Mouse (Mus musculus): ENCODE measurements at regions not wholly inside any gene's neighbourhood (a gene's known extent, or its start where the extent isn't known, plus 50 kb on each side); places are given as distances from the start of the nearest gene placed in this dataset.

DNA sequence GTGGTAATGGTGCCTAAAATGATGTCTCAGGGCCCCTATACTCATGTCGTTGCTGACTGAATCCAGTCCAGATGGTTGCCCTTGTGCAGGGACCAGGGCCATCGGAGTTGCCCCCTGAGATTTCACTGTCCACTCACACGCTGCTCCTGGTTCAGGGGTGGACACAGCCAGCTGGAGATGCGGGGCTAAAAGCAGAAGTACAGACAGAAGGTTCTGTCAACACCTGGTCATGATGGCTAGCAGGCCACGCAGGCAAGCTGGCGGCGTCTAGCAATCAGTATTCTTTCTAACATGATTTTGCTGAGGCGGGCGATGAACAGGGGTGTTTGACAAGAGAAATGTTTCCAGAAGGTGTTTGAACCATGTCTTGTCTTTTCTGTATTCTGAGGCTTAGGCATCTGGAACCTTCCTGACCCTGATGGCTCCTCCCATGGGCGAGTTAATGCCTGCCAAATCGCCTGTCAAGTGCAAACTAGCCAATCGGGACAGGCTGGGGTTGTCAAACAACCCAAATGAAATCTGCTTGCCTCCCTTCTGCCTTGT, 83.1 kb downstream of the Cxcl12 start:
- H3K4me1 ChIP-seq (replicated peaks; ENCODE audit: control insufficient read depth, insufficient read depth, low read length), result no peaks in the 10 kb centered on the region
- no peak overlapping the region for H3K4me3 ChIP-seq (ENCODE audit: low read depth, low read length)
- no peak overlapping the region for H3K4me2 ChIP-seq (replicated peaks; ENCODE audit: low read depth)
- H3K27me3 ChIP-seq (replicated peaks; ENCODE audit: control insufficient read depth, insufficient read depth, low read length), result no peaks in the 10 kb centered on the region
- H3K27ac ChIP-seq (ENCODE audit: low read depth, low read length), result no peak overlapping the region
- no peak overlapping the region for H3K9ac ChIP-seq (ENCODE audit: low read depth, low read length)
- no peak for TF ChIP-seq CTCF (IDR thresholded peaks at IDR 0.05; ENCODE audit: low read depth)
- H3K9me3 ChIP-seq (ENCODE audit: control insufficient read depth), result no peaks in the 10 kb centered on the region
- ATAC-seq, result no peak
- H3K36me3 ChIP-seq (ENCODE audit: control insufficient read depth, insufficient read depth), result no peaks in the 10 kb centered on the region
- WGBS, result 78% methylated on average over 12 of the region's 12 CpGs

GRCm38 (mm10) chr6:117252361-117252760, 84.0 kb downstream of the Cxcl12 start:
- no peaks in the 10 kb centered on the region for H3K4me1 ChIP-seq (replicated peaks; ENCODE audit: control insufficient read depth, insufficient read depth, low read length)
- no peak overlapping the region for H3K9ac ChIP-seq (ENCODE audit: low read depth, low read length)
- H3K9me3 ChIP-seq (ENCODE audit: control insufficient read depth), result no peaks in the 10 kb centered on the region
- no peak overlapping the region for H3K4me2 ChIP-seq (replicated peaks; ENCODE audit: low read depth)
- H3K27me3 ChIP-seq (replicated peaks; ENCODE audit: control insufficient read depth, insufficient read depth, low read length), result no peaks in the 10 kb centered on the region
- WGBS, result 73% methylated on average over 2 of the region's 2 CpGs
- no peaks in the 10 kb centered on the region for H3K36me3 ChIP-seq (ENCODE audit: control insufficient read depth, insufficient read depth)
- no peak for TF ChIP-seq CTCF (IDR thresholded peaks at IDR 0.05; ENCODE audit: low read depth)
- H3K4me3 ChIP-seq (ENCODE audit: low read depth, low read length), result no peak overlapping the region
- no peak overlapping the region for H3K27ac ChIP-seq (ENCODE audit: low read depth, low read length)
- ATAC-seq, result no peak

DNA sequence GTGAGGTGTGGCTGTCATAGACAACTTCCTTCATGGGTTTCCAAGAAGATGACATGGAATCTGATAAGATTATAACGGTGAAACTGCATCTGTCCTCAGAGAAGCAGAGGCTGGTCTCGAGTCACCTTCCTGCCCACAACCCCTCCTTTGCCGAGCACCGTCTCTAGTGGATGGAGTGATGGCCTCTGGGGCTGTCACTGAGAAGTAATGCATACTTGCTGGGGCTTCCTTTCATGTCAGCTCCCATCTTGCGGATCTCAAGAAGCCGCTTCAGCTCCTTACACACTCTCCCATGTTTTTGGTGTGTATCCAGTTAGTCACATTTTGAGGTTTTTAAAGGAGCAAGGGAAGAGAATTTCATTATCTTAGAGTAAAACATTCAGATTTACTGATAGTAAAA, 84.7 kb downstream of the Cxcl12 start:
- Histone ChIP-seq H3K4me2 (replicated peaks; ENCODE audit: low read depth) (no peak overlapping the region), H3K27ac (ENCODE audit: low read depth, low read length) (no peak overlapping the region), H3K4me1 (replicated peaks; ENCODE audit: control insufficient read depth, insufficient read depth, low read length) (no peaks in the 10 kb centered on the region), H3K36me3 (ENCODE audit: control insufficient read depth, insufficient read depth) (no peaks in the 10 kb centered on the region), H3K4me3 (ENCODE audit: low read depth, low read length) (no peak overlapping the region), H3K27me3 (replicated peaks; ENCODE audit: control insufficient read depth, insufficient read depth, low read length) (no peaks in the 10 kb centered on the region), H3K9ac (ENCODE audit: low read depth, low read length) (no peak overlapping the region), H3K9me3 (ENCODE audit: control insufficient read depth) (no peaks in the 10 kb centered on the region)
- 80% methylated on average over 6 of the region's 6 CpGs for WGBS
- no peak for ATAC-seq
- no peak for TF ChIP-seq CTCF (IDR thresholded peaks at IDR 0.05; ENCODE audit: low read depth)

GRCm38 (mm10) chr6:117253586-117254330, 85.4 kb downstream of the Cxcl12 start:
- Histone ChIP-seq H3K4me1 (replicated peaks; ENCODE audit: control insufficient read depth, insufficient read depth, low read length) (no peaks in the 10 kb centered on the region), H3K4me3 (ENCODE audit: low read depth, low read length) (no peak overlapping the region), H3K36me3 (ENCODE audit: control insufficient read depth, insufficient read depth) (no peaks in the 10 kb centered on the region), H3K27me3 (replicated peaks; ENCODE audit: control insufficient read depth, insufficient read depth, low read length) (no peaks in the 10 kb centered on the region), H3K27ac (ENCODE audit: low read depth, low read length) (no peak overlapping the region), H3K9me3 (ENCODE audit: control insufficient read depth) (no peaks in the 10 kb centered on the region), H3K4me2 (replicated peaks; ENCODE audit: low read depth) (no peak overlapping the region), H3K9ac (ENCODE audit: low read depth, low read length) (no peak overlapping the region)
- WGBS, result 63% methylated on average over 16 of the region's 16 CpGs
- TF ChIP-seq CTCF (IDR thresholded peaks at IDR 0.05; ENCODE audit: low read depth), result no peak
- ATAC-seq, result no peak

DNA sequence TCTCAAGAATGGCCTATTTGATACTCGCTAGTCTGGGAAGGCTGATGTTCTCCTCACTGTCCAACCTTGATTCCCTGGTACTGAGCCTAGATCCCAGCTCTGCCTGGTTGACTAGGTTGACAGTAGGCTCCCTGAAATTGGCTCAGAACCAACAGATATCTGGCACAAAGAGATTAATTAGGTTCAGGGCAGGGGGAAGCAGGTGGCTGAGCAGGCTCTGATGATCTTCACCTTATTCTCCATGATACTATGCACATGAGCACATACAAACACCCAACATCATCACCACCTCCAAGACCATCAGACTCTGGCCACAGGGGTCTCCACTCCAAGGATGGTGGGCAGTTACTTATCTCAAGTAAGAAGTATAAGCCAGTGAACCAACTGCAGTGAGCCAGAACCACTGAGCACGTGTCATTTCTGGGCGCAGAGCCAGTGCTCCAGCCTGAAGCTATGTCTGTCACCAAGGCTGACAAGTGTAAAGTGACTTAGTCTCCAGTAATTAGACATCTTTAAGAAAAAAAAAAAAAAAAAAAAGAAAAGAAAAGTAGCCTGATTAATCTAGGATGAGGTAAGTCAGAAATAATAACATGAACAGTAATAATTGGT, 86.4 kb downstream of the Cxcl12 start:
- 76% methylated on average over 3 of the region's 3 CpGs for WGBS
- H3K4me2 ChIP-seq (replicated peaks; ENCODE audit: low read depth), result no peak overlapping the region
- no peaks in the 10 kb centered on the region for H3K27me3 ChIP-seq (replicated peaks; ENCODE audit: control insufficient read depth, insufficient read depth, low read length)
- no peak for ATAC-seq
- H3K4me1 ChIP-seq (replicated peaks; ENCODE audit: control insufficient read depth, insufficient read depth, low read length), result no peaks in the 10 kb centered on the region
- no peak overlapping the region for H3K4me3 ChIP-seq (ENCODE audit: low read depth, low read length)
- no peaks in the 10 kb centered on the region for H3K9me3 ChIP-seq (ENCODE audit: control insufficient read depth)
- no peaks in the 10 kb centered on the region for H3K36me3 ChIP-seq (ENCODE audit: control insufficient read depth, insufficient read depth)
- no peak for TF ChIP-seq CTCF (IDR thresholded peaks at IDR 0.05; ENCODE audit: low read depth)
- no peak overlapping the region for H3K9ac ChIP-seq (ENCODE audit: low read depth, low read length)
- no peak overlapping the region for H3K27ac ChIP-seq (ENCODE audit: low read depth, low read length)

- H3K9me3 ChIP-seq (ENCODE audit: control insufficient read depth), result no peaks in the 10 kb centered on the region
- 68% methylated on average over 3 of the region's 3 CpGs for WGBS
- no peaks in the 10 kb centered on the region for H3K27me3 ChIP-seq (replicated peaks; ENCODE audit: control insufficient read depth, insufficient read depth, low read length)
- no peak overlapping the region for H3K9ac ChIP-seq (ENCODE audit: low read depth, low read length)
- no peak for TF ChIP-seq CTCF (IDR thresholded peaks at IDR 0.05; ENCODE audit: low read depth)
- H3K4me3 ChIP-seq (ENCODE audit: low read depth, low read length), result no peak overlapping the region
- no peak overlapping the region for H3K27ac ChIP-seq (ENCODE audit: low read depth, low read length)
- H3K4me2 ChIP-seq (replicated peaks; ENCODE audit: low read depth), result no peak overlapping the region
- no peaks in the 10 kb centered on the region for H3K4me1 ChIP-seq (replicated peaks; ENCODE audit: control insufficient read depth, insufficient read depth, low read length)
- ATAC-seq, result no peak
- H3K36me3 ChIP-seq (ENCODE audit: control insufficient read depth, insufficient read depth), result no peaks in the 10 kb centered on the region
Observed at GRCm38 (mm10) chr6:117255399-117256098, 87.2 kb downstream of the Cxcl12 start.
